Mouse (Mus musculus) right cerebral cortex, postnatal 14 days (tissue): ENCODE data around the gene Itgb2.

ENCODE experiments used
- DNase-seq: peaks from one replicate; pipeline ENCODE4 v3.0.0; 2022

Itgb2 gene

DNA sequence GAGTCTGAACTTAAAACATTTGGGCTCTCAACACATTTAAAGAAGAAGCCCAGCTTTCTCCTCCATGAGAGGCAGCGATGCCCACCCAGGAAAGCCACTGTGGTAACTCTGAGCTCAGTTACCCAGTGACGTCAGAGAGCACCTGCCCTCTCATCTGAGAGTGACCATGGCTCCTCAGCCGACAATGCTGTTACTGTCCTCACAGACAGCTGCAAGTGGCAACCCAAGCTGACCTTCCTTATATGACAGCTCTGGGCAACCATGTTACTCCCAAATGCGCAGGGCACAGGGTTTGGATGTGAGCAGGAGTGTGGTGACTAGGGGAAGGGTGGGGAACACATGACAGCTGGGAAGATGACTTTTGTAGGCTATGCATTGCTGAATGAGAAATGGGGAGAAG lies 23.2 kb downstream of the Itgb2 start:
- DNase-seq = no peak

DNA sequence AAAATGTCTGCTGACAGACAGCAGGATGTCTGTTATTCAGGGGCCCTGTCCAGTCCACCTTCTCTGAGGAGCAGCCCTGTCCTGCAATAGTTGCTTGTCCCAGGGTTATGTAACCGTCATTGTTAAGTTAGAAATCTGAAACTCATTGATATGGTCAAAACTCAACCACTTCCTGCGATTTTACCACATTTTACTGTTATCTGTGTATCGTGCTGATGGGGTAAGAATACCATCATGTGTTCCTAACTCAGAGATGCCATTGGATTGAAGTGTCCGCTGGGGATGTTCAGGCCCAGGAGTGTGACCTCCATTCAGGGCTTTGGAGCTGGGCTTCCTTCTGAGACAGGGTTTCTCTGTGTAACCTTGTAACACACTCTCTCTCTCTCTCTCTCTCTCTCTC lies 24.9 kb downstream of the Itgb2 start:
- DNase-seq = no peak

DNA sequence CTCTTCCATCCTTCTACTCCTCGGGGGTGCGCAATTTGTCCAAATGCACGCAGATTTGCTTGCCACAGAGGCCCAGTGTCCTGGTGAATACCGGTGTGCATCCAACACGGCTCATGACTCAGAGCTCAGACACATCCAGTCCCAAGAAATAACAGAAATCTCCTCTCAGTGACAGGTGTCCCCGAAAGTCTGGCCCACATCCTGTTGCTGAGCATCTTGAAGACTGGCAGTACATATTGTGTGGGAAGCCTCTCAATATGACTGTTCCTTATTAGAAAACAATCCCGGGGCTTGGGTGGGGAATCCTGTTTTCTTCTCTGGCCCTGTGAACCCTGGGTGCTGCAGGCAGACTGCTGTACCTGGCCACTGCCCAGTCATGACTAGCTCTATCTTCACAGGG lies 26.6 kb downstream of the Itgb2 start:
- DNase-seq = no peak

DNA sequence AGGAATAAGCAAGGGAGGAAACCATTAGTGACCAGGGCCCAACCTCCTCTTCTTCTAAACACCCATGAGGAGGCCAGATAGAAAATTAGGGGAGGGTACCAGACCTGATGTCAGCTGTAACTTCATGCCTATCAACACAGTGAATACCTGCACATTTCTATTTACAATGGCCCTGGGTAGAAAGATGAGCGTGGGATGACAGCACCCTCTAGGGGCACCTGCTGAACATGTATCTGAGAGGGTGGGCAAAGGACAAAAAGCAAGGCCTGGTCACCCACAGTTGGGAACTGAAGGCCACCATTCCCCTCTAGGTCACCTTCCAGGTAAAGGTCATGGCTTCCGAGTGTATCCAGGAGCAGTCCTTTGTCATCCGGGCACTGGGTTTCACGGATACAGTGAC lies 27.6 kb downstream of the Itgb2 start:
- DNase-seq = no peak

DNA sequence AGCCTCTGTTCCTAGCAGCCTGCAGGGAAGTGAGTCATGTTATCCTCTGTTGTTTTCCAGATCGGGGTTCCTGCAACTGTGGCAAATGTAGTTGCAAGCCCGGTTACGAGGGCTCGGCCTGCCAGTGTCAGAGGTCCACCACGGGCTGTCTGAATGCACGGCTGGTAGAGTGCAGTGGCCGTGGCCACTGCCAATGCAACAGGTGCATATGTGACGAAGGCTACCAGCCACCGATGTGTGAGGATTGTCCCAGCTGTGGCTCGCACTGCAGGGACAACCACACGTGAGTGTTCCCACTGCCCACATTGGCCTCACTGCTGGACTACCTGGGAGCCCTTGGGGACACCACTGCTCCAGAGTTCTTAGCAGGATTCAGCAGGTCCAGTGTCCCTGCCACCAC lies 30.0 kb downstream of the Itgb2 start:
- DNase-seq = no peak

DNA sequence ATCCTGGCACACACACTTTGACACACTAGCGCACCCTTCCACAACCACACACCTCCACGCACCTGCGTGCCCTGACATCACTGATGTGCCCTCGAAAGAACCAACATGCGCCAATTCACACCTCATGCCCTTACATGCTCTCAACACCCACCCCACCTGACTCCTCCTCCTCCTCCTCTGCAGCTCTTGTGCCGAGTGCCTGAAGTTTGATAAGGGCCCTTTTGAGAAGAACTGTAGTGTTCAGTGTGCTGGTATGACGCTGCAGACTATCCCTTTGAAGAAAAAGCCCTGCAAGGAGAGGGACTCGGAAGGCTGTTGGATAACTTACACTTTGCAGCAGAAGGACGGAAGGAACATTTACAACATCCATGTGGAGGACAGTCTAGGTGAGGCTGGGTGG lies 30.8 kb downstream of the Itgb2 start:
- DNase-seq = no peak

DNA sequence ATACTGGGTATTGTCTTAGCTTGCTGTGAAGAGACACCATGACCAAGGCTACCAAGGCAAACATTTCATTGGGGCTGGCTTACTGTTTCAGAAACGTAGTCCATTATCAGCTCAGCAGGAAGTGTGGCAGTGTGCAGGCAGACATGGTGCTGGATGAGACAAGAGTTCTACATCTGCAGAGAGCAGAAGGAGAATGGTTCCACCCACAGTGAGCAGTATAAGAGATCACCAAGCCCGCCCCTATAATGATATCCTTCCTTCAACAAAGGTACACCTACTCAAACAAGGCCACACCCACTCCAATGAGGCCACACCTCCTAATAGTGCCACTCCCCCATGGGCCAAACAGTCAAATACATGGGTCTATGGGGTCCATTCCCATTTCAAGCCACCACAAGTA lies 31.5 kb downstream of the Itgb2 start:
- no peak for DNase-seq

DNA sequence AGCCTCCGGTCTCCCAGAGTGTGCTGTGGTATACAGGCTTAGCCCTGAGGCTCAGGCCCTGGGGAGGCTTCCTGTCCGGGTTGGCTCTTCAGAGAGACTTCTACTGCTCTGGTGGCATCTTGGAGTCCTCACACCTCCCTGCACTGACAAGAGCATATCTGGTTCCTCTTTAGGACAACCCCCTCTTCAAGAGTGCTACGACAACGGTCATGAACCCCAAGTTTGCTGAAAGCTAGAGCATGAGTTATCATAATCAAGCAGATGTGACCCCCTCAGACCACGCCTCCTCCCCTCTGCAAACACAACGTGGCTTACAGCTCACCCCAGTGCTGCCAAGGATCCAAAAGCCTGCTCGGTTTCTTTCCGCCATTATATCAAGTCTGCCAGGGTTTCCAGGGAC lies 35.0 kb downstream of the Itgb2 start:
- DNase-seq = no peak

DNA sequence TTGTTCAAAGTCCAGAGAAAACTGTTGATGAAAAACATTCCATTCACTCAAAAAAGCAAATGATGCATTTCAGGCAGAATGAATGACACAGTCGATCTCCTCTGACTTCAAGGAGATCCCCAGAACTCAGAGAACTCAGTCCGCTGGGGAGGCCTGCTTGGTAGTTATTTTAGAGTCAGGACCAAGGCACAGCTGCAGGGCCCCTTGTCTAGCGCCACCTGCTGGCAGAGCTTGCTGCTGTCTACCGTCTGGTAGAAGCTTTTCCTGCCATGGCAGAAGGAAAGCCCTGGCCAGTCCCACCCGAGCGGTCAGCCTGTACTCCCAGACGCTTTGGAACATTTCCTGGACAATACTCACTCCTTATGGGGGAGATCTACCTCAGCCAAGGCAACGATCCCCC lies 36.6 kb downstream of the Itgb2 start:
- DNase-seq = peak; percentile 89

DNA sequence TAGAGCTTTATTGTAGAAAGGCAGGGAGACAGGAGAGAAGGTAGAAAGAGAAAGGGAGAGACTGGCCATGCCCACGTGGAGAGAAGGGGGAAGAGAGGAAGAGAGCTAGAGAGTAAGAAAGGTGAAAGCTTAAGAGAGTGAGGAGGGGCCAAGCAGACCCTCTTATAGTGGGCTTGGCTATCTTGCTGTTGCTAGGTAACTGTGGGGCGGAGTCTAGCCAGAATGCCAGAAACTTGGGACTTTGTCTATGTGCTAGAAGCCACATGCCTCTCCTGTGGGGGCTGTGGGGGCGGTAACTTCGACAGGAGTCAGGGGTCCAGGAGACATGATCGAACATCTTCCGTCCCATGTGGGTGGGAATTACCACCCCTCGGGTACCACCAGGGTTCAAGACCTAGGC lies 39.4 kb downstream of the Itgb2 start:
- no peak for DNase-seq

DNA sequence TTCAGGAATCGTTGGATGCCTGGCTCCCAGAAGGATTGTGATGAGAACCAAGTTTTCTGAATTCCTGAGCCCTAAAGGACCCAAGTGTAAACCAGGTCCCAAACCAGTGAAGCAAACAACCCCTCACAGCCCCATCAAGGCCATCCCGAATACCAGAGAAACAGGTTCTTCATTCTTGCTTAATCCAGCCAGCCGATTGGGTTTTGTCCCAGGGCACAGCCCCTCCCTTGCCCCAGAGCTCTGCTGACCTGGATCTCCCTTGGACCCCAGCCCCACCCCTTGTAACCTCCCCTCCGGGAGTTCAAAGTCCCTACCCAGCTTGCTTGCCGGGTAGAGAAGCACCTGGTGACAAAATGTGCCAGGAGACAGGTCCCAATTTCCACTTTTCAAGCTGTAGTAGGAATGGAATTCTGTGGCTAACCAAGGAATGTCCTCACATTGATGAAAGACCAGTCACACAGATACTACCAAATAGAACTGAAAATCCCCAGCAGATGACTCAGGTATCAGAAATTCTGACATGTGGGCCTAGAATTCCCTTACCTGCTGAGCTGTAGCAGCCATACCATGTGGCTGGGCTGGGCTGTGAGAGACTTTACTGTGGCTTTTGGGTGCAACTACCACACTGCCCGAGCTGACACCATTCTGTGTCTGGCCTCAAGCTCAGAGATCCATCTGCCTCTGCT lies 40.1 kb downstream of the Itgb2 start:
- no peak for DNase-seq

DNA sequence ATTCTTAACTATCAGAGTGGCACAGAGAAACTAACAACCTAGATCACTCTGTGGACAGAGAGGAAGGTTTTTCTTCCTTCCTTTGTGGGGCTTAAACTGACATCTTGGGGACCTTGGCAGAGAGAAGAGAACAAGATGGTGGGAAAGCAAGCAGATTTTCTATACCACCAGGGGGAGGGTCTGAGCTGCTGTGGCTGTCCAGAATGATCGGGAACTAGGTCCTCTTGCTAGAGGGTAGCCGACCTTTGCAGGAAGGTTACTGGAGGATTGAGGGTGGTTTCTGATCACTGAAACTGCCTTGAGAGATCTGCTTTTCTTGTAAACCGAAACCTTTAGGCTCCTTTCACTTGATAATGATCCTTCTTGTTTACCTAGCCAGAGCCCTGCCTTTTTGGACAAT lies 42.2 kb downstream of the Itgb2 start:
- no peak for DNase-seq

DNA sequence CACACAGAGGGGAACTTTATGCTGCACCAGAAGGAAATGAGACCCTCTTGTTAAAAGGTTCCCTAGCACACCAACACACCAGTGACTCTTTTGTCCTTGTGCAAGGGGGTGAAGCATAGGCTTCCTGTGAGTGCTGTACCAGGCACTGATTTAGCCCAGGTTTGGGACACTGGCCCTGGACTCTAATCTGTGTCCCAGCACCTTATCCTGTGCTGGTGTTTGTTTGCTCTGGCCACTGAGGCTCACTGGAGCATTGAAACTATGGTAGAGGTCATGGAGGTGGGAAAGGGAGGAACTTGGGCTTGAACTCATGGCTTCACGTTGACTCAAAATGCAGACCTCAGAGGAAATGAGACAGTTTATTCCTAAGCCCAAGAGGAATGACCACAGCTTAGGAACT lies 43.1 kb downstream of the Itgb2 start:
- no peak for DNase-seq

DNA sequence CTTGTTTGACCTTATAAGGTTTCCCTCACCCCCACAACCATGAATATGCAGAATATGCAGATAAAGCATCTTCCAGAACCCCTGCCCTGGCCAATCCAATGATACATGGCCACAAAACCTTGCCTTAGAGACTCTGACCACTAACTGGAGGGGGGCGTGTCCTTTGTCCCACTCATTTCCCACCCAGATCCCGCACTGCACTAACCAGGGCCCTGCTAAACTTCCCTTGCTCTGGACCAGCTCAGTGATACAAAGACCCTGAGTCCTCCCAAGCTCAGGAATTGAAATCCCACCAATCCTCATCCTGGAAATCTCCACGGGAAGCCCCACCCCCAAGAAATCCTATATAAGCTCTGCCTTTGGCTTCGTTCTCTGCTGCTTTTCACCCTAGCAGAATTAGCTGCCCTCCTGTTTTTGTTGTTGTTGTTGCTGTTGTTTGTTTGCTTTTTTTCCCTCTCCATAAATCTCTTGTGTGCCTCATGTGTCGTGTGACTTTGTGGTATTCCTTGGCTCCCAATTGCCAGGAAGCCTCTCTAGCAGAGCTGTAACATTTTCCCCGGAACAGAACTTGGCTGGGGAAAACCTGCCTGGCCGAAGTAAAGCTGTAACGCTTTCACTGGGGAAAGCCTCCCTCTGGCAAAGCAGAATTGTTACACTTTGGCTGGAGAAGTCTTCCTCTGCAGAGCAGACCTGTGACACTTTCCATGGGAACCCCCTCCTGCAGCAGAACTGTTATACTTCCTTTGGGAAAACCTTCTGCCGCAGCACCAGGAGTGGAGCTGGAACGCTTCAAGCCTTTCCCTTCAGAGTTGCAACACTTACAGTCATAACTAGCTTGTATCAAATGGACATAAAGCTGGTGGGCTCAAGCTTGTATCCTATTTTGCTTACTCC lies 50.2 kb downstream of the Itgb2 start:
- DNase-seq = no peak

DNA sequence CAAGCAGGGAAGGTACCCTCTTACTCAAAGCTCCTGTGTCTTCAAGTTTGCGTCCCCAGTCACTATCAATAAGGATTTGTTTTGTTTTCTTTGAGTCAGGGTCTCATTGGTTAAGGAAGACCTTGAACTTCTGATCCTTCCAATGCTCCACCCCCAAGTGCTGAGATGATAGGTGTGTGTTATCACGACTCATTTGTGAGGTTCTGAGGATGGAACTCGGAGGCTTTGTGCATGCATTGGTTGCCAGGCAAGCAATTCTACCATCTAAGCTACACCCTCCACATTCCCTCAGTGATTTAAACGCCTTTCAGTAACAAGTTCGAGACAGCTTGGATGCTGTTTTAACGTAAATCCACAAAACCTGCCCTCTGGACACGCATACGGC lies 51.0 kb downstream of the Itgb2 start:
- no peak for DNase-seq

DNA sequence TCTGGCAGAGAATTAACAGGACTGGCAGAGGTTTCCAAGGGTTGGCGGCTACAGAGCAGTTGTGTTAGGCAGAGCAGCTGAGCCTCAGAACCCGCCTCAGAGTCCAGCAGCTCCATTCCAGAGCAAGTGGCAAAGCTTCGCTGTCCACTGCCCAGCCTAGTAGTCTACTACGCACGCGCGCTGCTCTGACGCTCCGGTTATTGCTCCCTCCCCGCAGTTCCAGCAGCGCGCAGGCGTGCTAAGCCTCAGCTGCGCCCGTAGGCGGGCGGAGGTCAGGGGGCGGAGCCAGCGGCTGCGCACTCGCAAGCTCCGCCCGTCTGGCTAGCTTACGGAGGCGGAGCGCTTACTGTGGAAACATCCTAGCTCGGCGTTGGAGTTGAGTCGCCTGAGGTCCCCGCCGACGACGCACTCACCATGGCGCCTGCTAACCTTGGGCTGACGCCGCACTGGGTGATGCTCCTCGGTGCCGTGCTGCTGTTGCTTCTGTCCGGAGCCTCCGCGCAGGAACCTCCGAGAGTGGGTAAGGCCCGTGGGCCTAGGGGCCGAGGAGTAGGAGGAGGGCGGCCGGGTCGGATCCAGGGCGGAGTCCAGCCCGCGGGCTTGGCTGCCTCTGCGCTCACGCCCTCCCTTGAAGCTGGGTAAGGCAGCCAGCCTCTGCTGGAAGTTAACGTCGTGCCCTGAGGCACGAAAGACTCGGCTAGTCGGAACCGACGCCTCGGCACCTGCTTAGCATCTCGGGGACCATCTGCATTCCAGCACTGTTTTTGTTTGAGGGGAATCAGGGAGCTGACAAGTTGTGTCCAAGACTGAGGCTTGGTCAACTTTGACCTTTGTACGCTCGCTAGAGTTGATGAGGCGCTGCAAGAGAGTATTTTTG lies 51.6 kb downstream of the Itgb2 start, which contains the start of gene Pttg1ip:
Gene Pttg1ip (plus strand): TSS at position 313 of the 877 bp plus-strand sequence.
- DNase-seq = peak; percentile 96

DNA sequence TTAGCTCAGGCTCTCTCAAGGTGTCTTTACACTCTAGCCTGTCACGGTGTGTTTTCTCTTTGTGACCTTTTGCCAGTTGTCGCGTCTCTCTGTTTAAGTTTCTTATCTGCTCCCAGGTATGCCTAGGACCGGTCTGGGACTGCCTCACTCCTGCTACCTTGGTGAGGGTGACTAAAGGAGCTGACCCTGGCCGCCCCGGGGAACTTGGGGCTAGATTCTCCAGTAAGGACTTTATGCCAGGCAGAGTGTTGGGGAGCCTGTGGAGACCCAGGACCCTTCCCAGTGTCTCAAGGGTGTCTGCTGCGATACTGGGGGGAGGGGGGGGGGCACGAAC lies 52.2 kb downstream of the Itgb2 start:
- DNase-seq = no peak

DNA sequence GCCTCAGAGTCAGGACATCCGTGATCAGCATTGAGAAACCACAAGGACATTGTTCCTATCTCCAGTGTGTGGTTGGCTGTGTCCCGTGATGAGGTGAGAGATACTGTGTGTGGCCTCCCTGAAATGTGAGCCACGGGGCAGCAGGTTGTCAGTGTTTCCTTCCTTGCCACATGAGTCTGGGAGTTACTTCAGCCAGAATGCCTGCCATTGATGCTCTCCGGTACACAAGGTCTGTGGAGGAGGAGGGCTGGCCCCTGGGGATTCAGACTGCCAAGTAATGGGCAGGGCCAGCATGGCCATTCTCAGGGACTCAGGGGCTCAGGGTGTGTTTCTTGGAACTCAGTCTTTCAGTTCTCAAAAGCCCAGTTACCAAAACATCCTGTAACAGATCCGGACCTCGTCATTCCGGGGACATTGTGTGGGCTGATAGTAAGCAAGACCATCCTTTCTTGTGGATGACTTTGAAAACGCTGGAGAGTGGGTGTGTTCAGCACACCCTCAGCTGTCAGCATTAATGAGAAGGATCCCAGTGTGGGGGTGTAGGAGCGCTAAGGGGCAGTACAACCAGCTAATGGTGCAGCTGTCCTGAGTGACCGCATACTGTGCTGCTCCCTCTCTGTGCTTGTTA lies 53.9 kb downstream of the Itgb2 start:
- DNase-seq = no peak

DNA sequence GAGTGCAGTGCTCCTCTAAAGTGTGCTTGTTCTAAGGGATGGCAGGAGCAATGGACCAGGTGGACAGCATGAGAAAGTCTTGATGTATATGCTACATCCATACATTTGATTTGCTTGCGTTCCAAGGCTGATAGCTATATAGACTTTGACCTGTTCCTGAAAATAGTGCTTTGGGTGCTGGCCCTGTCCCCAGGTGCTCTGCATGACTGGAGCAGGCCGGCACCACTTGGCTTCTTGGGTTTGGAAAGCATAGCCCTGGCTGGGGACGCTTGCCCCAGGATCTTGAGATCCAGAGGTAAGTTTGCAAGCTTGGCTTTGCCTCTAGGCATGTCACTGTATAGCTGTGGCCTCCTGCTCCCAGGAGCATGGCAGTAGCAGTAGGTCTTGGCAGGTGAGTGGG lies 56.6 kb downstream of the Itgb2 start:
- DNase-seq = no peak

DNA sequence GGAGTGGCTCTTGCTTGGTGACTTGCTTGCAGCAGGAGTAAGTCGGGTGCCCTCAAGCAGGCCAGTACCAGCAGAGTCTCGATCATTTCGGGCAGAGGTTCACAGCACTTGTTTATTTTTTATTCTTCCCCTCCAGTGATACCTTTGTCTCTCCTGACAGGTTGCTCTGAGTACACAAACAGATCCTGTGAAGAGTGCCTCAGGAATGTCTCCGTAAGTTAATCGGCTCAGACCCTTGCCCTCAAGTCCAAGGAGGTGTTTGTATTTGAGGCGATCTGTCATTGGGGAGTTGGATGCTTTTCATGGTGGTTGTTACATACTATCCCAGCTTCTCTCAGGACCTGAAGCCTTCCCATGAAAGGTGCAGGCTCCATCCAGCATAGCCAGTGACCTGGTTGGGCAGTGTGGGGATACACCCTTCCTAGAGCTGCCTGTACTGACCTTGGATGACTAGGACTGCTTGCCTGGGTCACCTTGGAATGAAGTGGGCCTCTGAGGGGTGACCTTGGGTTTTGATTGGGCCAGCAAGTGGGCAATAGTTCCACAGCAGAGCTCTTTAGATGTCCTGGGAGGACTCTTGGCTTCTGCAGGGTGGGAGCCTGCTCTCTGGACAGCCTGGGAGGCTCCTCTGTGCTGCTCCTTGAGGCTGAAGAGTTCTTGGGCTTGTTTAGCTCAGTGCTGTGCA lies 57.2 kb downstream of the Itgb2 start:
- DNase-seq = no peak

DNA sequence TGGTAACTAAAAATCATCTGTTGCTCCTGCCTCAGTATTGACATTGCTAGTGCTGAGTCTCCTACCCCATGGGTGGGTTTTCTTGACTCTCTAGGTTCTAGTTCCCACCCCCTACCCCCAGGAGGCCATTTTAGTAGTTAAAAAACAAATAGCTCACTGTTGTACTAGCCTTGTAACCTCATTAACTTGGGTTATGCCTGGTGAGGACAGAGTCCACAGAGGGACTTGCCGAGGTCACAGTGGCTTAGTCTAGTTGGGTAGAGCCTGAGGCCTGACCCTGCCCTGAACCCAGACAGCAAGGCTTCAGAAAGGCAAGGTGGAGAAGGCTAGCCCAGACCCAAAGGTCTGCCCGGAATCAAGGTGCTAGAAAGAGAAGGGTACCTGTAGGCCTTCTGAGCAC lies 58.0 kb downstream of the Itgb2 start:
- DNase-seq = no peak

DNA sequence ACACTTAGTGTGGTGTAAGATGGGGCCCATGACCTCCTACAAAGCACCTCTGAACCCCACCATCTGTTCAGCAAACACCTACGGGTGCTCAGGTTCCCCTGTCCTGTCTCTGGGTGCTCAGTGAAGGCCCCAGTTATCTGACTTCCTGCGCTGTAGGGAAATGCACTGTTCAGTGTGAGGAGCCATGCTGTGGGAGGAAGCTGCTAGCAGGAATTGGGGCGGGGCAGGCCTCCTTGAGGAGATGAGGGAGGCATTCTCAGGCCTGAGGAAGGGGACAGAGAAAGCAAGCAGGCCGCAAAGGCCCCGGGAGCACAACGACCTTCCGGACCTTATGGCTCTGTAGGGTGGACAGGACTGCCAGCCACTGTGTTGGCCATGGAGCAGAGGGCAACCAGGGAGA lies 59.1 kb downstream of the Itgb2 start:
- no peak for DNase-seq

DNA sequence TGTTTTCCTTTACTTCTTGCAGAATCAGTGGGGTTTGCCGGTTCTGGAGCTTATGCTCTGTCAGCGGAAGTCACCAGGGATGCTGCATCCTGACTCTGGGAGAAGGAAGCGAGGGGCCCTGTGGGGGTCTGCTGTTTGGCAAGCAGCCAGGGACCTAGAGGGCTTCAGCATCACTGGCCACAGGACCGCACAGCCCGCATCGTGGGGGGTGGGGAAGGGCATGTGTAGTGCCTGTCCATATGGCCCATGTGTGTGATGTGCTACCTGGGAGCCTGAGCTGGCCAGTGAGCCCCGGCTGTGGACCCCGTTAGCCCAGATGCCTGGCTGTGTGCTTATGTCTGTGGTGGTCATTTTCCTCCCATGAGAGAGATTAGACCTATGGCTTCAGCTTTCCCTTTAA lies 59.7 kb downstream of the Itgb2 start:
- DNase-seq = no peak
